Mouse (Mus musculus) kidney, adult 8-10 months (tissue): ENCODE measurements around the gene Ints7.

Source experiments
- DNase-seq, 2 experiments: peaks; one replicate each; pipeline ENCODE4 v3.0.0; 2022

Gene Ints7

GRCm38 (mm10) chr1:191638404-191638803 lies 63.0 kb downstream of the Ints7 start:
- DNase-seq = no peak

- no peak for DNase-seq
These were observed 63.9 kb downstream of the Ints7 start for GRCm38 (mm10) chr1:191639200-191639807.

GRCm38 (mm10) chr1:191640146-191640545 lies 64.7 kb downstream of the Ints7 start:
- DNase-seq = peak; percentile 15 to 18

GRCm38 (mm10) chr1:191640848-191641247 lies 65.4 kb downstream of the Ints7 start:
- no peak for DNase-seq

- peak; percentile 51 to 70 for DNase-seq
These were observed 66.0 kb downstream of the Ints7 start for GRCm38 (mm10) chr1:191641438-191641837.

GRCm38 (mm10) chr1:191642903-191643302 lies 67.5 kb downstream of the Ints7 start:
- no peak for DNase-seq

- DNase-seq = peak in 1 of 2 experiments; percentile 29
These were observed 70.5 kb downstream of the Ints7 start for GRCm38 (mm10) chr1:191645921-191646320.

GRCm38 (mm10) chr1:191647590-191647989 lies 72.2 kb downstream of the Ints7 start:
- DNase-seq = no peak

- no peak for DNase-seq
These were observed 84.0 kb downstream of the Ints7 start for GRCm38 (mm10) chr1:191659441-191659840.

GRCm38 (mm10) chr1:191661019-191661796 lies 85.8 kb downstream of the Ints7 start:
- DNase-seq = no peak

- no peak for DNase-seq
These were observed 86.9 kb downstream of the Ints7 start for GRCm38 (mm10) chr1:191662178-191662898.

- peak; percentile 49 to 73 for DNase-seq
These were observed 87.6 kb downstream of the Ints7 start for GRCm38 (mm10) chr1:191662899-191663500.

GRCm38 (mm10) chr1:191663603-191664002 lies 88.2 kb downstream of the Ints7 start:
- DNase-seq = no peak

- DNase-seq = no peak
These were observed 90.9 kb downstream of the Ints7 start for GRCm38 (mm10) chr1:191666351-191666750.

- no peak for DNase-seq
These were observed 92.6 kb downstream of the Ints7 start for GRCm38 (mm10) chr1:191668030-191668429.
